Mouse (Mus musculus) embryo, embryonic 9.5 days (tissue): Measurements from ENCODE around the gene Pex5.
"Not testable (repeated sequence)": the region's sequence is repeated elsewhere in the genome, so short reads cannot be mapped to it uniquely, and the experiment has no call there.

Source experiments
- DNase-seq: peaks from one replicate; pipeline ENCODE4 v3.0.0-alpha.2; 2017; ENCODE audit errors: extremely low spot score

Gene Pex5

DNA sequence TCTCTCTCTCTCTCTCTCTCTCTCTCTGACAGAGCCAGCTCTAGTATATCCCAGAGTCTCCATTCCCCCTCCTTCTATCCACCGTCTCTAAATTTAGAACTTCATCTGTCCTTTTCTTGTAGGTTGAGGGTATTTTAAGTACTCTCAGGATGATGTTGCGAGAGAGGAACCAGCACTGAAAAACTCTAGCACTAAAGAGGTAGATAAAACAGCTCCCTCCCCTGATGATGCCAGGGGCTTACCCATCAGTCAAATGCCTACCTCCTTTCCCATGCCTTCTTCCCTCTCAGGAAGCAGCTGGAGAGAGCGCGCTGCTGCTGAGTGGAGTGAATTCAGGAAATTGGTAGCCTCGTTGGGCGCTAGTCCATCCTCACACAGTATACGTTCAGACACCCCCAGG lies 12.4 kb upstream of the Pex5 start:
- no peak for DNase-seq

DNA sequence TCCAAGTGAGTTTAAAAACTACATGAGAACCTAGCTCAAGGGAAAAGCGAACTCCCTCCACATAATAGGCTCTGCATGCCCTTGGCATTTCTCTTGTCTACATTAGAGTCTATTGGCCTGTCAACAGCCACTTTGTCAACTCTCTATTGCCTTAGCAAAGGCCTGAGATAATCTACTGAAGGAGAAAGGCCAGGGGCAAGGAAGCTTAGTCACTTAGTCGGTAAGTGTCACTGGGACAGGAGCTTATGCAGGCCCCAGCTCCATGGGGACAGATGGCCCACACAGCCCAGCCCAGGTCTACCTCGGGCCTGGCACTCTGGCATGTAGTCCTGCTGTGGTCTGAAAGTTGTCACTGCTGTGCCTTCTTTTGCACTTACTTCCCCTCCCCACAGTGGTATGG lies 11.7 kb upstream of the Pex5 start:
- no peak for DNase-seq

DNA sequence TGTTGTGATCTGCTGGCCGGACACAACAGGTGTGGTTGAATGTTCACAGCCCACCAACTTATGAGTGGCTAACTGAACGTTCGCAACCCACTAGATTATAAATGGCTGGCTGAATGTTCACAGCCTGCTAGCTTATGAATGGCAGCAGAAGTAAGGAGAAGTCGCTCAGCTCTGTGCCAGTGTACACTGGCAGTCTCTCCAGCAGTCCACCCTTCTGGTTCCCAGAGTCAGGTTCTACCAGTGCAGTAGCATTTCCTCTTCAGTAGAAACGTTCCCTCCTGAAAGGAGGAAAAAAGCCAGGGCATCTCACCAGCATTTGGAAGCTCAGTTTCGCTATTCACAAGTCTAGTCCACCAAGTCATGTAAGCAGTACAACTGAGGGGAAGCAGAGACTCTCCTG lies 10.7 kb upstream of the Pex5 start:
- DNase-seq, result no peak

DNA sequence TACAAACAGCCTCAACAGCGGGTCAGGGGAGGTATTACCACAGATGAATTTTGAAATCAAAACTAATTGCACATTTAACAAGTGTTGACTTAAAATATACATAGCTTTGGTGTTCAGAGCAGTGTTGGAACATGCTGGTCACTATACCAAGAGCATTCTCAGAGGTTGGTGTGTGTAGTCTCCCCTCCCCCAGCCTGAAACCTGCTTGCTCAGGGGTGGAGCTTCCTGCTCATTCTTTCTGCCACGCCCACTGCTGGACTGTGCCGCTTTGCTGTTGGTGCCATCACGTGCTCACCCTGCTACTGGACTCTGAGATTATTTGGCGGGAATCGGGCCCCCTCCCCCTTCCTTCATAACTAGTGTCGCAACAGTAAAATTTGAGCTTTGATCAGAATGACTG lies 10.2 kb upstream of the Pex5 start:
- not testable (repeated sequence) for DNase-seq

DNA sequence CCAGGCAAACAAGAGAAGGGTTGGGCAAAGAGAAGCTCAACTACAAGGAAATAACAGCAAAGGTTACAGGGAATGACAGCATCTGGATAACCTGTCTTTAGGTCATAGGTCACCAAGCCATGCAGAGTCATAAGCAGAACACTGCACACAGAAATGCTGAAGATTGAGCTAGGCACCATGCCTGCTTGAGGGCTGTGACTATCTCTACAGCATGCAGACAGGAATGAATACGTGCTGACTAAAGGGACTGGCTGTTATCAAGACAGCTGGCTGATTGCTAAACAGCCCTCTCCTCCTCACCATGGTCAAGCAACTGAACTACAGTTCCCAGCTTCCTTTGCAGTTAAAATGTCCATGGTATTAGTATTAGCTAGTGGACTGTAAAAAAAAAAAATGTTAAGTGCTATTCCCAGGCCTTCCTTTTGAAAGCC lies 9.2 kb upstream of the Pex5 start:
- DNase-seq, result no peak

DNA sequence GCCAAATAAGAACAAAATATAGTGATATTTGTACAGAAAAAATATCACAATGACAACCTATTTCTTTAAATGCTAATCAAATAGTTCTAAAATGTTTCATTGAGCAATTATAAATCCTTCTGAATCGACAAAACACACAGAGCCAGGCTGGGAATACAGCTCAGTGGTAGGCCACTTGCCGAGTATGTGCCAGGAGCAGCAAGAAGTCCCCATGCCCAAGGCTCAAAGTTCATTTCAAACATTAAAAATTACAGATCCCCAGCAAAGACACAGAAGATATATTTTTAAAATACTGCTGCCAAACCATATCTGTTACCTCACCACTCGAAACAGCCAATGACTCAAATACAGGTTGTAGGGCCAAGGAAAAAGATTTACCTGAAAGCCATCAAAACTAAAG lies 3.8 kb upstream of the Pex5 start:
- no peak for DNase-seq

DNA sequence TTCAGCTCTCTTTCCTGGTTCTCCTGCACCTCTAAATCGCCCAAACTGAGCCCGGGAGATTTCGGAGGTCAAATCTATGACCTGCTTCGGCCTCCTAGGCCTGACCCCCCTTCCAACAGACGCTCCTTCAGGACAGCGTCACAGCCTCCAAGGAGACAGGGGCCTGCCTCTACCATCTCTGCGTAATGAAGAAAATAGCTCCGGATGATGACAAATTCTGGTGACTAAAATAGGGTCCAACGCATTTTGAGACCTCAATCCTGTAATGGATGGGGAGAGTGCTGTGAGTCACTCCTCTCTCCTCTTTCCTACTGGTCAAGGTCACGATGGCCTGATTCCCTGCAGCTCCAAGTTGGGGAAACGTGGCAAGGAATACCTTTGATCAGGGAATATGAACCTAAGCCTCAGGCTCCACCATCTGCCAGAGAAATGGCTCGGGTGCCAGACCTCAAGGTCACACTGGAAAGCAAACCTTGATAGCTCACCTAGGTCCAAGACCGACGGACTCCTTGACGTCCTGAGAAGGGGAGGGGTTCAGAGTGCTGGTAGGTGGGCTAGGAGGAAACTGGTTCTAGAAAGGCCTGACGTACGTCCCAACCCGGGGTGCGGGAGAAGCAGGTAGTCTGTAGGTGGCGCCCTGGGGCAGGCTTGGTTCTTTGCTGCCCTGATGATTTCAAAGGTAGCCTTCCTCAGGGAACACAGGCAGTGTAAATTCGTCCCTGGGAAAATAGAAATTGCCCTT lies 651 bp upstream of the Pex5 start:
- peak; percentile 72 for DNase-seq

DNA sequence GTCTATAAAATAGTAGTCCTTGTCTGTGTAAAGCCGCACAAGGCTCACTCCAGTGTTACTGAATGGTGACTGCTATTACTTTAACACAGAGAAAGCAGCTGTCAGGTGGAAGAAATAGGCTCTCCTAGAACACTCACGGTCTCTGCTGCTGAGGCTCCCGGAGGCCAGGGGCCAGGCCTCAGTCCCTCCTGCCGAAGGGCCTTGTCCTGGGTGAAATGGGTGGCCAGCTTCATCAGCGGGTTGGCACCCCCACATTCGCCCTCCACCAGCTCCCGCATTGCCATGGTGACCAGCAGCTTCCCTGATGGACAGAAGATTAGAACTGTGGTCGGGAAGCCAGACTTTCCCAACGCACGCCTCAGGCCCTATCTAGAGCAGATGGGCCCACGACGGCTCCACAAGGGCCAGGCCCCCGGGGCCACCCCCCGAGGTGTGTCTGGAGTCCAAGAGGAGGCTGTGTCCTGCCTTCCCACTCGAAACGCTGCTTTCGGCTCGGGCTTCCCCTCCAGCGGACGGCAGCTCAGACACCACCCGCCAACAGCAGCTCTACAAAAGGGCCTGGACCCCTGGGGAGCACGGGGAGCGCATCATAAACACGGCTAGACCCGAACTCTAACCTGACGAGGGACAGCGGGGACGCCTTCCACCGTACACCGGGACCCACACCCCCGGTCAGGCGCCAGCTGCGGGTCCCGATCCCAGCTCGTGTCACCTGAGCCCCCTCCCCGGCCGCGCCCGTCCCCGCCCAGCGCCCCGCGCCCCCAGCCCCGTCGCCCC lies 529 bp downstream of the Pex5 start:
- peak; percentile 48 for DNase-seq

DNA sequence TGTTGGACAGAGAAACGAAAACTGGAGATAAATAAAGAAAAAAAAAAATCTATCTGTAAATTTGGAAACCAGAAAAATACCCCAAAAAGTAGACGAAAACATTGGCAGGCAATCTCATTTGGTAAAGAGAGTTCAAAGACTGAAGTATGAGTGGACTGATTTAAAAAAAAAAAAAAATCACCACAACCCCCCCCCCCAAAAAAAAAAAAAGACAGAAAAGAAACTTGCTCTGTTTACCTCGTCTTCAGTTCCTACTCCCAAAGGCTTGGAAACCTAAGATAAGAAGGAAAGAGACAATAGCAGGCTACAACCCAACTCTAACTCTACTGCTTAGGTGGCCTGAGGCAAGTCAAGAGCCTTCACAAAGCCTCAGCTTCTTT lies 1.1 kb downstream of the Pex5 start:
- no peak for DNase-seq

DNA sequence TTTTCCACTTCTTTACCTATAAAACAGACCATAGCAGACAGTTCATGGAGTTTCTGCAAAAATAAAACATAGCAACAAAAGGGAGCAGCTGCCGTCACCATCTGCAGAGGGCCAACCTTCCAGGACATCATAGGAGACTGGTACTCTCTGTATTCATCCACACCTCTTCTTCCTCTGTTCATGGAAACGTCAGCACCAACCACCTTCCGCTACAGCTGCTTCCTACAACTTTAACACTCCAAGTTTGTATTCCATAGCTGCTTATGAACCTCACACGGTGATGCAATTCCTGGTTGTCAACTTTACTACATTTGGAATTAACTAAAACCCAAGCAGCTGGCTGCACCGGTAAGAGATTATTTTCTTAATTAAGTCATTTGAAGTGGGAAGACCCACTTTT lies 6.5 kb downstream of the Pex5 start:
- DNase-seq, result no peak

DNA sequence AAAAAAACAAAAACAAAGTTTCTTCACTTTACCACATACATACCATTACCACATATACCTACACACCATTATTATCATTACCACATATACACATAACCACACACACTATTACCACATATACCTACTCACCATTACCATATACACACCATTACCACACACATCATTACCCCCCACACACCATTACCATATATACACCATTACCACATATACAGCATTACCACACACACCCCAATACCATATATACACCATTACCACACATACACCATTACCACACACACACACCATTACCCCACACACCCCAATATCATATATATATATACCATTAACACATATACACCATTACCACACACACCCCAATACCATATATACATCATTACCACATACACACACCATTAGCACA lies 7.7 kb downstream of the Pex5 start:
- DNase-seq, result no peak

DNA sequence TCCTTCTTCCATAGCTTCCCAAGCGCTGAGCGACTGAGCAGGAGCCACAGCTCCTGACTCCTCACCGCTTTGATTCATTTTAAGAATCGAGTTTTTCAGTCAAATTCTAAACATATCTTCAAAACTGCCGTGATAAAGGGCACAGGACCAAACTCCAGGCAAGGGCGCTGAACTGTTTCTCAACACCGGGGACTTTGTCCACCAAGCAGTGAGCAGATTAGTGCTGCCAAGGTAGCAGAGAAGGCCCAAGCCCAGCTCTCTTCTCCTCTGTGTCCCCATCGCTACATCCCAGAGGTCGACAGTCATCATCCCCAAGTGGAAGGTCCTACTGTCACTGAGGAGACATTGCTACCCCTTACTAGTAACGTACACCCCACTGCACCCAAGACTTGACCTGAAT lies 8.5 kb downstream of the Pex5 start:
- no peak for DNase-seq

DNA sequence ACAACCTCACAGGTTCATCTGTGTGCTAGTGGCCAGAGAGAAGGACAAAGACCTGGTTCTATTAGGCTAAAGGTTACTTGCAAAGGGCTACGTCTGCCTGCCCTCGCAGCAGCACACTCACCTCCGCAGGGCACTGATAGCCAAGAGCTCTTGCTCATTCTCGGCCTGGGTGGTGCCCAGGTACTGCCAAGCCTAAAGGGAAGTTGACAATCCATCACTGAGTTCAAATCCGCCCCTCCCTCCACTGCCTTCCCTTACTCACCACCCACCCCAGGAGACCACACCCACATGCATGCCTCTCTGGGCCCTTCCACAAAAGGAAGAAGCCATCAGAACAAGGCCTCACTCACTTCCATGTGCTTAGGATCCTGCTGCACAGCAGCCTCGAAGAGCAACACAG lies 15.1 kb downstream of the Pex5 start:
- DNase-seq, result no peak

DNA sequence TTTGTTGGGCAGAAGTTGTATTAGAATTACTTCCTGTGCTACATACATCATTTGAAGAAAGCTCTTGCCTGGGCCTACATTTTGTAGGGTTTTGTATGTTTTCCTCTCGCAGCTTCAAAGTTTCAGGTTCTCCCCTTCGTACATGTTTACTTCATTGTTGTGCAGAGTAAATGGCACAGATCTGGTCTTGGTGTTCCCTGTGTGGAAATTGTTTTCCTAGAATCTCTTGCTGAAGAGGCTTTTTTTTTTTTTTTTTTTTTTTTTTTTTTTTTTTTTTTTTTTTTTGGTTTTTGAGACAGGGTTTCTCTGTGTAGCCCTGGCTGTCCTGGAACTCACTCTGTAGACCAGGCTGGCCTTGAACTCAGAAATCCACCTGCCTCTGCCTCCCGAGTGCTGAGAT lies 19.9 kb downstream of the Pex5 start:
- DNase-seq, result not testable (repeated sequence)

DNA sequence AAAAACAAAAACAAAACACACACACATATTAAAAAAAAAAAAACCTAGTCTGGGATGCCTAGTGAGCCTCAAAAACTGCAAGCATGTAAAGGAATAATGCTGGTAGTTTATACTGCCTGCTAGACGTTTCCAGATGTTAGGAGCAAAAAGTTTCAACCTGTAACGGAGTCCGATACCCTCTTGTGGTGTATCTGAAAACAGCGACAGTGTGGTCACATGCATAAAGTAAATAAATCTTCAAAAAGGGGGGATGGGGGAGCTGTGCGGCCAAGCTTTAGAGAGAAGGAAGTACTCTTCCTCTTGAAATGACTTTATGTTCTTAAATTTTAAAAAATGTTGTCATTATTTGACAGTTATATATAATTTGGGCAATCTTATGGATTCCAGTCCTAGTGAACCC lies 34.7 kb downstream of the Pex5 start:
- DNase-seq, result no peak

DNA sequence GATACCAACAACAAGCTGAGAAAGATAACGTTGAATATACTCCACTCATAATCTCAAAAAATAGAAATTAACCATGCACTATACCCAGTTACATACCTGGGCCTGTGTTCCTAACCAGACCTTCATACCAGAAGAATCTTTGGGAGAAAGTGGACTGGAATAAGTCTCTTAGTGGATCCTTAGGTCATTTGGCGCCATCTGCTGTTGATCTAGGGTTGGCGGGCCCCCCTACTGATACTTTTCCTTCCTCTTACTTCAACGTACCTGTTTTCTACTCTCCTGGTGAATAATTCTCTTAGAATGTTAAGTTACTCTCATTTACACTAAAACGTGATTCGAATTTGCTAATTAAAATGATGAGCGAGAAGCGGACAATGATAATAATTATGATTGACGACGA lies 35.5 kb downstream of the Pex5 start:
- peak; percentile 49 for DNase-seq

DNA sequence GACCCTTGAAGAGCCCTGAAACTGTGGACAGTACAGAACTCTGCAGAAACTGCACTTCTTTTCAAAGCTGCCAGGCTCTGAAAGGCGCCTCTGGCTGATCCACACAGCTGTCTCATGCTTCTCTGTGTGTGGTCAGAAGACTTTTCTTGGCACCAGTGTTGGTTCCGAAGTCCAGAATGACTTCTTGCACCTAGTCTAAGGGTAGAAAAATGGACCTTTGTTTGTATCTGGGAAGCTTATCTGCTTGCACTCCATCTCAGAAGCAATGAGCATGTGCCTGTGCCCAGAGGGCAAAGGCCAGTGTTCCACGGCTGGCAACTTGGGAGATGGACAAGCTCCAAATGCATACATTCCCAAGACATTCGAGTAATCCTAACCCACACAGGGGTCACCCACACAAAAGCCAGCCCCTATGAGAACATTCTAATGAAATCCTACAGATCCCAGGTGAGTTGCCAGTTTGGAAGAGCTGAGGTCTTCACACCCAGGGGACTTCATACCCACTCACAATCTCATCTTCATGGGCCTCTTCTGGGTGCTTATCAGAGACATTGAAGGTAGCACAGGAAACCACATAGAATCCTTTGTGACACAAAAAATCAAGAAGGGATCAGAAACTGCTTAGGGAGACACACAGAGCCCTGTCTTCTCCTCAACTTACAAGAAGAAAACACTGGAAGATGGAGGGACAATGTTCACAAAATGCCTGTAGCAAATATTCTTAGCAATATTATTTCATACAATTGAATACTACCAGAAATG lies 37.2 kb downstream of the Pex5 start:
- DNase-seq, result no peak

DNA sequence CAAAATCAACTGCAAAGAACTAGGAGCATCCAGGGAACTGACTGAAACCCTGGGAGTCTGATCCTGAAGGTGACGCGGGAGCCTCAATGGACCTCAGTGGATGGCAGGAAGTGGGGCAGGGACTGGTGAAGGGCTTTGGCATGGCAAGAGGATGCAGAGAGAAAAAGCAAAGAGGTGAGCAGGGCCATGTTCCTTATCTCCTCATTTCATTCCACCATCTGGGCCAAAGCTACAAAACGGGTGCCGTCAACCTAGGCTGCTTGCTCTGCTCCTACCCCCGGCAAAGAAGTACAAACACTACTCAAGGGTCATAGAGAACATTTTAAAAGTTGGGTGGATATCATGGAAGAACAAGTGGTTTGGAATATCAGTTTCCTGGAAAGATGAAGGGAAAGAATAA lies 38.6 kb downstream of the Pex5 start:
- DNase-seq, result no peak

DNA sequence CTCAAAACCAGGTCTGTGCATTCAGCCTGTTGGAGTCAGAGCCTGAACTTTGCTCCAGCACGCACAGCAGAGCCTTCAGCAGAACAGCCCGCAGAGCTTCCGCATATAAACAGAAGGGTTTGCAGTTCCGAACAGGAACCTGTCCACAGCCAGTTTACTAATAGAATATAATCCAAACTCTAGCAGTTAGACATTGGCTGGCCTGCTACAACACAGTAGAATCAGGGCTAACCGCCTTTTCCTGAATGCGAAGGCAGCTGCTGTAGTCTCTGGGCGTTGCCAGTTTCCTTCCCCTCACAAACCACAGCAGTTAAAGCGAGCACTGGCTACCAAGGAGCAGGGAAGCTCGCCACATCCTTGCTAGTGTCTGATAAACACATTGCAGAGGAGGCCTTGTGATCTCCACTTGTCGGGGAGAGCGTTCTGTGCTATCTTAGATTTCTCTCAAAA lies 39.4 kb downstream of the Pex5 start:
- no peak for DNase-seq

DNA sequence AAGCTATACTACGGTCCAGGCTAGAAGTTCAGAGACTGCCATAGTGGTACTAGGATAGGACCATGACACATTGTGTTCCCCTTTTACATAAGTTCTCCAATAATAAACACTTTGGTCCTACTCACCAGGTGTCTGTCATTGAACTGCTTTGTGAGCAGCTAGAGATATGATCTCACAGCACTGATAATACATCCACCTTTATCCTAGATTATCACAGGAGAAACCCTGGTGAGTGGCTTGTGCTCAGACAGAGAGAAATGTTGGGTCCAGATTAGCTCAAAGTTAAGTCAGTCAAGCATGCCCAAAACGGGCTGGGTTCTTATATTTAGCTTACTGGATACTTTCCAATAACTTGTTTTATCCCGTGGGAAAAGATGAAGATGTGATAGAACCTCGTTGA lies 40.2 kb downstream of the Pex5 start:
- DNase-seq, result no peak

DNA sequence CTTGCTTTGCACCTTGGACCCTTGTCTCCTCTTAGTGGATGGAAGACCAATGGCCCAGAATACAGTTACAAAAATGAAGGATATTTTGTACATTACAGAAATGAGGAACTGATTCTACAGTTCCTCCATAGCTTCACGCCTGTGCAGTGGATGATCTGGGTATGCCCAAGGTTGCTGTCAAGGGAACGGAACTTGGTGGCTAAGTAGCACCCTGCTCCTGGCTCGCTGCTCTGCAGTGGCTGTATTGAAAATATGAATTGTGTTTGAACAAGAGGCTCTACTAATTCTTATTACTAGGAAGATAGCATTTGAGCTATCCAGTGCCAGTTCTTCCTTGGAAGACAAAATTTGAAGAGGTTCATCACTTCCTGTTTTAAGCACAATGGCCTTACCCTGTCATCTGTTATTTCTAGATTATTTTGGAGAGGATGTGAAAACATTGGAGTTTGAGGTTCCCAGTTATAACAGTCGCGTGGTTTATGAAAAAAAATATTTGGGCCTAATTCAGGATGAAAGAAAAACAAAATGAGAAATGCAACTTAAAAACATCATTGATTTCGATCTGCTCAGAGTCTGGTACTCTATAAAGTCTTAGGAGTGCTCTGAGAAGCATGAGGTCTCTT lies 41.2 kb downstream of the Pex5 start:
- no peak for DNase-seq

DNA sequence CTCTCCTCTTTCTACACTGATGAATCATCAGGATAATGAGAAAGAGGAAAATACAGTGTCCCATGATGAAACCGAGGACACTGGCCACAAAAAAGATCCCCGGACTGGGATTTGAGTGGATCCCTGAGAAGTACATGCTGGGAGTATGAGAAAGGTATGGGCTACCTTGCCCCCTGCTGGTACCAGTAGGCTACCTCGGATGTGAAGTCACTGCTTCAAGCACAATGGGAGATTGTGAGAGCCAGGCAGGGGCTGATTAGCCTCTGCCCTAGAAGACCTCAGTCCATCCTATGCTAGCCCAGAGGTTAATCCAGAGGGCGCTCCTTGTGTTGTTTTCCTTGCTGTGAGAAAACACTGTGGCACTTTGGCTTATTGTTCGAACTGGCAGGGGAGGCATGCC lies 50.5 kb downstream of the Pex5 start:
- no peak for DNase-seq
